Comparison of ENCODE assay signal across 9 mouse cellular contexts in the genomic region with DNA sequence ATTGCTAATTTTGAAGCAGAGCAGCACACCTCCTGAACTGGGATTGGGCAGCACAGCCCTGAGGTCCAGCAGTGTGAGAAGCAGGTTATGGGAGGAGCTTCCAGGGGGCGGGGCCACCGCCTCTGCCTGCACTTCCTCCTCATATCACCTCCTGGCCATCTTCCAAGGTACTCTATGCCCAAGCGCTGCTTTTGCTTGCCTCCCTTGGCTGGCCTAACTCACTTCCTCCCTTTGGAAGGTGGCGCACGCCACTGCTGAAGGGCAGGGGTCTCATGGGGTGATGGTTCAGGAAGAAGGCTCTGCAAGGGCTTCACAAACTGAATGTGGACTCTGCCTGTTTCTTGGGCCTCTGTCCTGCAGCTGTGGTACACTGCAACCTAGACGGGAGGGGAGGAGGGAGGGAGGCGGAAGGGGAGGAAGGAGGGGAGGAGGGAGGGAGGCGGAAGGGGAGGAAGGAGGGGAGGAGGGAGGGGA. TPM values are rescaled to one million over a fixed set of nuclear protein-coding genes. Genes with fewer than 3 reads are reported as not detected.
DNase-seq lines count a peak whose midpoint lies in the region; ATAC-seq lines count a peak whose summit lies in the region.
"Had no signal": no experiment of that assay in that cellular context is flagged by ENCODE, and none has a peak within 500 bp of the region (broad histone marks: within the 10 kb centered on the region; RNA-seq: fewer than 3 reads in every experiment).

No protein-coding gene starts in this region.

- H3K4me3 ChIP-seq in kidney, embryonic 16.5 days (ENCODE audit: low read length), result peak overlapping the region; percentile 3; the same call in 1 of the 2 replicates
- no peak overlapping the region; the same call in 1 of the 2 replicates for H3K4me3 ChIP-seq in stomach, embryonic 15.5 days (replicated peaks)

- no peak overlapping the region for H3K9ac ChIP-seq in kidney, embryonic 16.5 days (replicated peaks; ENCODE audit: low read length)
- no peak overlapping the region for H3K9ac ChIP-seq in stomach, embryonic 15.5 days

- H3K9me3 ChIP-seq in kidney, embryonic 16.5 days (ENCODE audit: low read length), result no peaks in the 10 kb centered on the region
- no peaks in the 10 kb centered on the region for H3K9me3 ChIP-seq in stomach, embryonic 15.5 days

- 6% methylated on average over 5 of the region's 8 CpGs for whole genome bisulfite sequencing in kidney, embryonic 16.5 days
- WGBS in stomach, embryonic 15.5 days, result 2% methylated on average over 5 of the region's 8 CpGs

- peaks cover 19% of the 10 kb centered on the region for H3K4me1 ChIP-seq in kidney, embryonic 16.5 days (ENCODE audit: insufficient read depth, low read length)
- H3K4me1 ChIP-seq in stomach, embryonic 15.5 days, result peaks cover 21% of the 10 kb centered on the region

- 0 out of 2 replicates have a peak overlapping the region, but pooled peaks have one; percentile 40 for H3K27ac ChIP-seq in kidney, embryonic 16.5 days (ENCODE audit: low read length)
- no peak overlapping the region for H3K27ac ChIP-seq in stomach, embryonic 15.5 days

- DNase-seq in urinary bladder, adult 18-20 months (ENCODE audit: low spot score in 2 of 2), result peak; percentile 66 to 71
- no peak for DNase-seq in urinary bladder, adult 2 months (ENCODE audit: low spot score)
- DNase-seq in lung, postnatal 25 days (ENCODE audit: low spot score), result peak; percentile 76
- no peak for DNase-seq in gastrocnemius, postnatal 25 days
- DNase-seq in frontal cortex, adult 2 months (ENCODE audit: extremely low spot score in 1 of 2, low spot score in 1 of 2), result no peak

- no peaks in the 10 kb centered on the region for H3K27me3 ChIP-seq in kidney, embryonic 16.5 days (ENCODE audit: insufficient read depth, low read length)
- H3K27me3 ChIP-seq in stomach, embryonic 15.5 days (replicated peaks), result peaks cover 16% of the 10 kb centered on the region

- ATAC-seq in granulocyte monocyte progenitor cell, adult 5-6 weeks (replicated peaks; ENCODE audit: poor library complexity, severe bottlenecking), result peak; percentile 75
- ATAC-seq in kidney, embryonic 16.5 days (ENCODE audit: low FRiP score, low TSS enrichment), result peak; percentile 78
- peak; percentile 76 for ATAC-seq in stomach, embryonic 15.5 days (ENCODE audit: insufficient read depth, low FRiP score, low read depth)

- no peaks in the 10 kb centered on the region for H3K36me3 ChIP-seq in kidney, embryonic 16.5 days (ENCODE audit: insufficient read depth, low read length)
- no peaks in the 10 kb centered on the region for H3K36me3 ChIP-seq in stomach, embryonic 15.5 days

- peak overlapping the region; percentile 32 for H3K4me2 ChIP-seq in kidney, embryonic 16.5 days (replicated peaks; ENCODE audit: low read depth, low read length)
- H3K4me2 ChIP-seq in stomach, embryonic 15.5 days, result peak overlapping the region; percentile 41

RNA-seq across cellular contexts. Expression of a gene that starts 1.4 kb away (rescaled TPM):
- polyA plus RNA-seq in urinary bladder, adult 2 months (2012; rRNA removed), result 0.01 TPM in 1 of 2 replicates, not detected in the other
- not detected in 2 replicates for total RNA-seq in granulocyte monocyte progenitor cell, adult 5-6 weeks (2014; fragmentation: Nextera tagmentation)
- not detected in 2 replicates for total RNA-seq in granulocyte monocyte progenitor cell, adult 5-6 weeks (2017)
- 1.1 and 1.3 TPM in 2 replicates for polyA plus RNA-seq in kidney, embryonic 16.5 days (2015; fragmentation: Nextera tagmentation; extraction: Ambion mirVana)
- polyA plus RNA-seq in stomach, embryonic 15.5 days (2015; fragmentation: Nextera tagmentation; extraction: Ambion mirVana), result 0.64 and 0.66 TPM in 2 replicates
- not detected for total RNA-seq in gastrocnemius, postnatal 25 days (2021)
- 0.46 and 0.59 TPM in 2 replicates for polyA plus RNA-seq in frontal cortex, adult 2 months (2012; rRNA removed)
- total RNA-seq: neutrophil, adult 5-6 weeks had no signal

RNA-seq across cellular contexts. Expression of a gene that starts 21.0 kb away (rescaled TPM):
- polyA plus RNA-seq in urinary bladder, adult 2 months (2012; rRNA removed), result 2.7 and 3.4 TPM in 2 replicates
- total RNA-seq in granulocyte monocyte progenitor cell, adult 5-6 weeks (2014; fragmentation: Nextera tagmentation), result not detected in 2 replicates
- not detected in 2 replicates for total RNA-seq in granulocyte monocyte progenitor cell, adult 5-6 weeks (2017)
- polyA plus RNA-seq in kidney, embryonic 16.5 days (2015; fragmentation: Nextera tagmentation; extraction: Ambion mirVana), result 8.7 and 8.9 TPM in 2 replicates
- polyA plus RNA-seq in stomach, embryonic 15.5 days (2015; fragmentation: Nextera tagmentation; extraction: Ambion mirVana), result 5.6 TPM in 2 replicates
- 1 to 10 TPM; 1.9 to 2.0 TPM for total RNA-seq in gastrocnemius, postnatal 25 days (2021)
- polyA plus RNA-seq in frontal cortex, adult 2 months (2012; rRNA removed), result 9.7 and 10.1 TPM in 2 replicates
- total RNA-seq: neutrophil, adult 5-6 weeks had no signal

RNA-seq across cellular contexts. Expression of a gene that starts 33.1 kb away (rescaled TPM):
- 0.01 and 0.03 TPM in 2 replicates for polyA plus RNA-seq in urinary bladder, adult 2 months (2012; rRNA removed)
- not detected in 2 replicates for total RNA-seq in granulocyte monocyte progenitor cell, adult 5-6 weeks (2014; fragmentation: Nextera tagmentation)
- total RNA-seq in granulocyte monocyte progenitor cell, adult 5-6 weeks (2017), result not detected in 2 replicates
- polyA plus RNA-seq in kidney, embryonic 16.5 days (2015; fragmentation: Nextera tagmentation; extraction: Ambion mirVana), result not detected in 2 replicates
- polyA plus RNA-seq in stomach, embryonic 15.5 days (2015; fragmentation: Nextera tagmentation; extraction: Ambion mirVana), result 0.37 and 0.59 TPM in 2 replicates
- under 1 TPM in 1 of 2 experiments, not detected in 1; 0.08 TPM for total RNA-seq in gastrocnemius, postnatal 25 days (2021)
- polyA plus RNA-seq in frontal cortex, adult 2 months (2012; rRNA removed), result 0.02 TPM in 2 replicates
- total RNA-seq: neutrophil, adult 5-6 weeks had no signal

RNA-seq across cellular contexts. Expression of a gene that starts 40.8 kb away (rescaled TPM):
- polyA plus RNA-seq in urinary bladder, adult 2 months (2012; rRNA removed), result 33.8 and 36.2 TPM in 2 replicates
- total RNA-seq in granulocyte monocyte progenitor cell, adult 5-6 weeks (2014; fragmentation: Nextera tagmentation), result 53.2 and 57.9 TPM in 2 replicates
- 28.5 and 38.8 TPM in 2 replicates for total RNA-seq in granulocyte monocyte progenitor cell, adult 5-6 weeks (2017)
- polyA plus RNA-seq in kidney, embryonic 16.5 days (2015; fragmentation: Nextera tagmentation; extraction: Ambion mirVana), result 88.4 and 93.7 TPM in 2 replicates
- 53.2 and 56.2 TPM in 2 replicates for polyA plus RNA-seq in stomach, embryonic 15.5 days (2015; fragmentation: Nextera tagmentation; extraction: Ambion mirVana)
- total RNA-seq in gastrocnemius, postnatal 25 days (2021), result 10 to 100 TPM; 12.7 to 13.4 TPM
- polyA plus RNA-seq in frontal cortex, adult 2 months (2012; rRNA removed), result 185 TPM in 2 replicates

Comparison
In these comparisons a context has a peak if more than half of its experiments do, and no peak if none do; other contexts are left out.
1. DNase-seq: peak in urinary bladder, adult 18-20 months (2 of 2) and lung, postnatal 25 days (single experiment); none in urinary bladder, adult 2 months (single experiment), gastrocnemius, postnatal 25 days (single experiment) and frontal cortex, adult 2 months (0 of 2).
2. Peak in every context shown above with its lines, with median percentiles within 50 percentile points of each other: ATAC-seq.